Mouse (Mus musculus) spleen, adult 18-20 months (tissue): ENCODE data around the gene Ttc41.

Experiments
- DNase-seq, 2 experiments: peaks; one replicate each; pipeline ENCODE4 v3.0.0; 2022; ENCODE audit warnings: mixed read lengths in 2 of 2

The Ttc41 gene

GRCm38 (mm10) chr10:86755816-86756502 is 50.3 kb downstream of the Ttc41 start:
- DNase-seq: no peak

GRCm38 (mm10) chr10:86757724-86758123 is 52.1 kb downstream of the Ttc41 start:
- DNase-seq: no peak

GRCm38 (mm10) chr10:86758211-86758610 is 52.6 kb downstream of the Ttc41 start:
- DNase-seq: no peak

- no peak for DNase-seq
Observed at GRCm38 (mm10) chr10:86761236-86761635, 55.6 kb downstream of the Ttc41 start.

GRCm38 (mm10) chr10:86761722-86762383 is 56.2 kb downstream of the Ttc41 start:
- DNase-seq: no peak

- no peak for DNase-seq
Observed at GRCm38 (mm10) chr10:86762384-86762730, 56.7 kb downstream of the Ttc41 start.

GRCm38 (mm10) chr10:86763672-86764071 is 58.1 kb downstream of the Ttc41 start, which contains the start of gene Gm49358:
Gene Gm49358, plus strand, starts transcription at chr10:86763972.
- DNase-seq: no peak

- no peak for DNase-seq
Observed at GRCm38 (mm10) chr10:86765344-86765966, 59.8 kb downstream of the Ttc41 start.

GRCm38 (mm10) chr10:86769216-86769615 is 63.6 kb downstream of the Ttc41 start:
- no peak for DNase-seq

- no peak for DNase-seq
Observed at GRCm38 (mm10) chr10:86769797-86770196, 64.2 kb downstream of the Ttc41 start.

- no peak for DNase-seq
Observed at GRCm38 (mm10) chr10:86771701-86772100, 66.1 kb downstream of the Ttc41 start.

GRCm38 (mm10) chr10:86772231-86772631 is 66.6 kb downstream of the Ttc41 start:
- DNase-seq: no peak

GRCm38 (mm10) chr10:86773360-86773759 is 67.7 kb downstream of the Ttc41 start:
- no peak for DNase-seq

GRCm38 (mm10) chr10:86776281-86776680 is 70.7 kb downstream of the Ttc41 start:
- DNase-seq: no peak

- DNase-seq: no peak
Observed at GRCm38 (mm10) chr10:86777614-86778319, 72.2 kb downstream of the Ttc41 start.

- DNase-seq: peak; percentile 96
Observed at GRCm38 (mm10) chr10:86778398-86779116, 72.9 kb downstream of the Ttc41 start, which contains the start of gene Nt5dc3. Gene Nt5dc3, plus strand, starts transcription at chr10:86779005.

- no peak for DNase-seq
Observed at GRCm38 (mm10) chr10:86779117-86779755, 73.6 kb downstream of the Ttc41 start.

- DNase-seq: no peak
Observed at GRCm38 (mm10) chr10:86779816-86780500, 74.3 kb downstream of the Ttc41 start.

- DNase-seq: no peak
Observed at GRCm38 (mm10) chr10:86781641-86782040, 76.0 kb downstream of the Ttc41 start.

GRCm38 (mm10) chr10:86782656-86783055 is 77.0 kb downstream of the Ttc41 start:
- no peak for DNase-seq

GRCm38 (mm10) chr10:86783561-86783960 is 78.0 kb downstream of the Ttc41 start:
- DNase-seq: no peak
